Mouse (Mus musculus) bone marrow macrophage, adult 2 months (primary cell): Measurements from ENCODE around the gene Prkcb.

Source experiments
- CTCF ChIP-seq: IDR thresholded peaks from 2 replicates; pipeline ENCODE4 v1.5.1; 2012; ENCODE audit warnings: low read depth, mild to moderate bottlenecking, low read length, moderate library complexity
- POLR2A ChIP-seq: IDR thresholded peaks from 2 replicates; pipeline ENCODE4 v1.6.1; 2012; ENCODE audit warnings: mild to moderate bottlenecking, low read depth, low read length, borderline replicate concordance

DNA sequence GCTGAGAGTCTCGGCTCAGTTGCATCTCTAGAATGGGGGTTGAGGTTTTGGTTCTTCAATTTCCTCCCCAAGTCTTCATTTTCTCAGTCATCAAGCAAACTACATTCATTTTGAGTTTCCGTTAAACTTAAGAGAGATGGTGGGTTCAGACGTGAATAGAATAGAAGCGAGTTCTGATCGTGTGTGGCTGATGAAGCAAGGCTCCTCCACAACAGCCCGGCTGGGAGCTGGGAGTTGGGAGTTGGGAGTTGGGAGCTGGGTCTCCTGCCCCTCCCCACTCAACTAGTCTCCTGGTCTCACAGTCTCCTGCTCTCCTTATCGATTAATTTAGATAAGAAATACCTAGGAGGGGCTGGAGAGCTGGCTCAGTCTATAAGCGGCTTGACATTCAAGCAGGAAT is 44.0 kb upstream of the Prkcb start:
- TF ChIP-seq POLR2A (no peak), CTCF (no peak)
